ENCODE assay signal across 28 mouse cellular contexts in the genomic region with DNA sequence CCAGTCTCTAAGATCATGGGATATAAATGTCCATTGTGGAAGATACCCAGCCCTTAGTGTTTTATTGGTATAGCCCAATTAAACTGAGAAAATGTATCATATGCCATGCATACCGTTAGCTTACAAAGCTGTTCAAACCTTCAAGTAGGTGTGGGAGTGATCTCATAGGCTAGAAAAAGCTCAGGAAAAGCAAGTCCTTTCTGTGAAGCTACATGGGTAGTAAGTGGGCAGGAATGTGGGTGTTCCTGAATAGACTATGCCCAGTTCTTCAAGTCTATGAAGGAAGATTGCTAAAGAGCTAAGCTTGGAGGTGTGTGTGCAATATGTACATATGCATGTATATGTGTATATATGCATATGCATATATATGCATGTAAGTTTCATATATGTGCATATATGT.
"Had no signal": no experiment of that assay in that cellular context is flagged by ENCODE, and none has a peak within 500 bp of the region (broad histone marks: within the 10 kb centered on the region; RNA-seq: fewer than 3 reads in every experiment).

No protein-coding gene starts in this region.

- H3K36me3 ChIP-seq: embryonic facial prominence, embryonic 10.5 days; embryonic facial prominence, embryonic 12.5 days; embryonic facial prominence, embryonic 13.5 days; embryonic facial prominence, embryonic 15.5 days; forebrain, embryonic 10.5 days; forebrain, embryonic 12.5 days; forebrain, embryonic 15.5 days had no signal

- H3K4me2 ChIP-seq: embryonic facial prominence, embryonic 12.5 days; embryonic facial prominence, embryonic 13.5 days; embryonic facial prominence, embryonic 15.5 days; forebrain, embryonic 12.5 days; forebrain, embryonic 13.5 days; forebrain, embryonic 15.5 days had no signal

- H3K4me1 ChIP-seq: embryonic facial prominence, embryonic 10.5 days; embryonic facial prominence, embryonic 12.5 days; embryonic facial prominence, embryonic 13.5 days; embryonic facial prominence, embryonic 15.5 days; forebrain, embryonic 10.5 days; forebrain, embryonic 12.5 days; forebrain, embryonic 13.5 days; forebrain, embryonic 15.5 days had no signal

- DNase-seq: cerebellum, adult 2 months; cerebellum, adult 8-10 months; cerebellum, adult 9-10 months; cerebellum, adult 9-11 months; cerebellum, postnatal 10 days; cerebellum, postnatal 14 days; cerebellum, postnatal 25 days; cerebellum, postnatal 36 days; embryo, embryonic 11 days; forebrain, postnatal 0 days; gastrocnemius, adult 2 months; gastrocnemius, postnatal 10 days; gastrocnemius, postnatal 14 days; gastrocnemius, postnatal 25 days; gastrocnemius, postnatal 36 days; heart, adult 18-20 months; heart, adult 2 months had no signal

- H3K4me3 ChIP-seq: embryonic facial prominence, embryonic 10.5 days; embryonic facial prominence, embryonic 12.5 days; embryonic facial prominence, embryonic 13.5 days; embryonic facial prominence, embryonic 15.5 days; erythroblast, embryonic 14.5 days; forebrain, embryonic 10.5 days; forebrain, embryonic 12.5 days; forebrain, embryonic 13.5 days; forebrain, embryonic 15.5 days; gastrocnemius, adult 2 months; heart, adult 2 months had no signal

- ATAC-seq: forebrain, embryonic 13.5 days; forebrain, embryonic 14.5 days; forebrain, embryonic 15.5 days; forebrain, embryonic 16.5 days; forebrain, postnatal 0 days had no signal

- H3K9ac ChIP-seq: embryonic facial prominence, embryonic 12.5 days; embryonic facial prominence, embryonic 13.5 days; embryonic facial prominence, embryonic 15.5 days; forebrain, embryonic 12.5 days; forebrain, embryonic 13.5 days; forebrain, embryonic 15.5 days; forebrain, postnatal 0 days had no signal

- H3K27ac ChIP-seq: embryonic facial prominence, embryonic 10.5 days; embryonic facial prominence, embryonic 12.5 days; embryonic facial prominence, embryonic 13.5 days; embryonic facial prominence, embryonic 15.5 days; forebrain, embryonic 10.5 days; forebrain, embryonic 12.5 days; forebrain, embryonic 13.5 days; forebrain, embryonic 15.5 days; gastrocnemius, adult 2 months; heart, adult 2 months had no signal

- H3K27me3 ChIP-seq: embryonic facial prominence, embryonic 12.5 days; embryonic facial prominence, embryonic 13.5 days; embryonic facial prominence, embryonic 15.5 days; forebrain, embryonic 12.5 days; forebrain, embryonic 13.5 days; forebrain, embryonic 15.5 days had no signal

- H3K9me3 ChIP-seq: embryonic facial prominence, embryonic 10.5 days; embryonic facial prominence, embryonic 12.5 days; embryonic facial prominence, embryonic 13.5 days; embryonic facial prominence, embryonic 15.5 days; forebrain, embryonic 10.5 days; forebrain, embryonic 12.5 days; forebrain, embryonic 13.5 days; forebrain, embryonic 15.5 days had no signal
